Mouse (Mus musculus): ENCODE measurements around the gene Sgms1.

Gene Sgms1

GRCm38 (mm10) chr19:32292782-32293776 is 96.4 kb downstream of the Sgms1 start:
- no peak for DNase-seq (ENCODE audit: low read depth)

- no peak for DNase-seq (ENCODE audit: low read depth)
Observed at GRCm38 (mm10) chr19:32292067-32292739, 97.3 kb downstream of the Sgms1 start.

GRCm38 (mm10) chr19:32291130-32291529 is 98.4 kb downstream of the Sgms1 start:
- DNase-seq (ENCODE audit: low read depth): no peak

GRCm38 (mm10) chr19:32288895-32289294 is 100.6 kb downstream of the Sgms1 start:
- no peak for DNase-seq (ENCODE audit: low read depth)

GRCm38 (mm10) chr19:32287839-32288238 is 101.7 kb downstream of the Sgms1 start:
- DNase-seq (ENCODE audit: low read depth): no peak

- no peak for DNase-seq (ENCODE audit: low read depth)
Observed at GRCm38 (mm10) chr19:32285455-32285831, 104.1 kb downstream of the Sgms1 start.

- DNase-seq (ENCODE audit: low read depth): no peak
Observed at GRCm38 (mm10) chr19:32284681-32285454, 104.6 kb downstream of the Sgms1 start.

GRCm38 (mm10) chr19:32281917-32282316 is 107.6 kb downstream of the Sgms1 start:
- no peak for DNase-seq (ENCODE audit: low read depth)

GRCm38 (mm10) chr19:32280380-32280779 is 109.1 kb downstream of the Sgms1 start:
- DNase-seq (ENCODE audit: low read depth): no peak

- no peak for DNase-seq (ENCODE audit: low read depth)
Observed at GRCm38 (mm10) chr19:32279400-32279799, 110.1 kb downstream of the Sgms1 start.

GRCm38 (mm10) chr19:32277869-32278268 is 111.6 kb downstream of the Sgms1 start:
- no peak for DNase-seq (ENCODE audit: low read depth)

- no peak for DNase-seq (ENCODE audit: low read depth)
Observed at GRCm38 (mm10) chr19:32277287-32277686, 112.2 kb downstream of the Sgms1 start.

- DNase-seq (ENCODE audit: low read depth): no peak
Observed at GRCm38 (mm10) chr19:32276817-32277216, 112.7 kb downstream of the Sgms1 start.

- no peak for DNase-seq (ENCODE audit: low read depth)
Observed at GRCm38 (mm10) chr19:32276263-32276662, 113.3 kb downstream of the Sgms1 start.

- no peak for DNase-seq (ENCODE audit: low read depth)
Observed at GRCm38 (mm10) chr19:32275068-32275925, 114.2 kb downstream of the Sgms1 start.

- no peak for DNase-seq (ENCODE audit: low read depth)
Observed at GRCm38 (mm10) chr19:32274145-32274544, 115.4 kb downstream of the Sgms1 start.

- DNase-seq (ENCODE audit: low read depth): no peak
Observed at GRCm38 (mm10) chr19:32273714-32274113, 115.8 kb downstream of the Sgms1 start.

GRCm38 (mm10) chr19:32272475-32273260 is 116.8 kb downstream of the Sgms1 start:
- no peak for DNase-seq (ENCODE audit: low read depth)

- no peak for DNase-seq (ENCODE audit: low read depth)
Observed at GRCm38 (mm10) chr19:32271455-32272200, 117.9 kb downstream of the Sgms1 start.

- DNase-seq (ENCODE audit: low read depth): no peak
Observed at GRCm38 (mm10) chr19:32269844-32270176, 119.7 kb downstream of the Sgms1 start.

Data from c-Kit-positive CD71-negative TER-119-negative erythroid progenitor cells, embryonic 14.5 days (primary cell).